Mouse (Mus musculus): ENCODE results near the gene Ndufb7. TPM values are rescaled to one million over a fixed set of nuclear protein-coding genes. Genes with fewer than 3 reads are reported as not detected.
"Not testable (repeated sequence)": the region's sequence is repeated elsewhere in the genome, so short reads cannot be mapped to it uniquely, and the experiment has no call there.

Ndufb7 gene
- polyA plus RNA-seq, 1 experiment from 2014 or later, result 253 TPM

- H3K9ac ChIP-seq, result no peak overlapping the region
- peaks cover 44% of the 10 kb centered on the region for H3K36me3 ChIP-seq
- H3K9me3 ChIP-seq, result no peaks in the 10 kb centered on the region
- H3K4me1 ChIP-seq, result peaks cover 19% of the 10 kb centered on the region
- no peak overlapping the region; the same call in 1 of the 2 replicates for H3K27ac ChIP-seq
- H3K4me3 ChIP-seq, result no peak overlapping the region
- no peak overlapping the region for H3K4me2 ChIP-seq
- 70% methylated on average over 4 of the region's 4 CpGs for WGBS
- no peaks in the 10 kb centered on the region for H3K27me3 ChIP-seq
- ATAC-seq (ENCODE audit: insufficient number of reproducible peaks, low FRiP score, low TSS enrichment, low read depth), result no peak
These were observed 2.7 kb downstream of the Ndufb7 start for GRCm38 (mm10) chr8:83569165-83569564.

DNA sequence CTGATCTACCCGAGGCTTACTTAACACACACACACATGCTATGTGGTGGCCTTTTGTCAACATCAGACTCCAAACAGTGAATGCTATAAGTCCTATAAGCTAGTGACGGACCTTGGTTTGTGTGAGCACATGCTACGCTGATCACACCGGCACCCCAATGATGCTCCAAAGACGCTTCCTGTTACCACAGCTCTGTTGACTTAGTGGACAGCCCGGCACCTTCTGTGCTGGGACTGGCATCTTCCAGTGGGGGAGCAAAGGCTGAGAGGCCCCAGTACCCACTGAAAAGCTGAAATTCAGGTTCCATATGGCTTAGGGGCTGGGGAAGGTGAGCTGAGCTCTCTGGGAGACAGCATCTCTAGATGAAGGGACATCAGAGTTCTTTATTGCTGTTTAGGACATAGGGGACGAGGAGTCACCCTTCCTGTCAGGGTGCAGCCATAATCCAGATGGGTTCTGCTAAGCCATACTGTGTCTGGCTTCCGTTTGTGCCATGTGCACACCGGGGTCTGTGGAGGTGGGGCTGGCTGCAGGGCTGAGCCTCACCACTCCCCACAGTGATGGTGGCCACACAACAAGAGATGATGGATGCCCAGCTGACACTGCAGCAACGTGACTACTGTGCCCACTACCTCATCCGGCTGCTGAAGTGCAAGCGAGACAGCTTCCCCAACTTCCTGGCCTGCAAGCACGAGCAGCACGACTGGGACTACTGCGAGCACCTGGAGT lies 4.0 kb downstream of the Ndufb7 start:
- H3K4me1 ChIP-seq, result peaks cover 30% of the 10 kb centered on the region
- WGBS, result 84% methylated on average over 15 of the region's 15 CpGs
- no peak overlapping the region for H3K27ac ChIP-seq
- no peaks in the 10 kb centered on the region for H3K9me3 ChIP-seq
- peaks cover 49% of the 10 kb centered on the region for H3K36me3 ChIP-seq
- no peak overlapping the region for H3K4me3 ChIP-seq
- H3K4me2 ChIP-seq, result no peak overlapping the region
- no peak for ATAC-seq (ENCODE audit: insufficient number of reproducible peaks, low FRiP score, low TSS enrichment, low read depth)
- H3K9ac ChIP-seq, result no peak overlapping the region
- no peaks in the 10 kb centered on the region for H3K27me3 ChIP-seq

- H3K4me1 ChIP-seq, result peaks cover 36% of the 10 kb centered on the region
- H3K27ac ChIP-seq; H3K9me3 ChIP-seq; H3K4me2 ChIP-seq; H3K27me3 ChIP-seq; H3K9ac ChIP-seq; ATAC-seq (ENCODE audit: insufficient number of reproducible peaks, low FRiP score, low TSS enrichment, low read depth); H3K4me3 ChIP-seq: not testable (repeated sequence)
- peaks cover 49% of the 10 kb centered on the region for H3K36me3 ChIP-seq
- 88% methylated on average over 7 of the region's 7 CpGs for WGBS
These were observed 4.5 kb downstream of the Ndufb7 start for GRCm38 (mm10) chr8:83571001-83571340.

DNA sequence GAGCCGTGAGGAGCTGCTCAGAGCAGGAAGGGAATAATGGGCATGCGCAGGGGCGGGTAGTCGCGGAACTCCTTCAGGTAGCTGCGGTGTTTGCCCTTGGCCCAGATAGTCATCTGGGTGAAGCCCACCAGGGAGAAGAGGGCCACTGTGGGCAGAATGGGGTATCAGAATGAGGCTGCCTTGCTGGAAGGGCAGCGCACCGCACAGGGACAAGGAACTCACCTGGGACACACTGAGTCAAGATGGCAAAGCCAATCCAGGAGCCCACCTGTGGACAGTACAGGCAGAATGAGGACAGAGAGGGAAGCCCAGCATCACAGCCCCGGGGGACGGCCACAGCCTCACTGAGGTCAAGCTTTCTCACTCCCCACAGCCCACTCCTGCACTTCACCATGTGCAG lies 5.3 kb downstream of the Ndufb7 start:
- H3K36me3 ChIP-seq, result peaks cover 49% of the 10 kb centered on the region

GRCm38 (mm10) chr8:83572246-83572812 lies 5.9 kb downstream of the Ndufb7 start:
- 87% methylated on average over 5 of the region's 5 CpGs for WGBS
- no peak for ATAC-seq (ENCODE audit: insufficient number of reproducible peaks, low FRiP score, low TSS enrichment, low read depth)
- H3K36me3 ChIP-seq, result peaks cover 49% of the 10 kb centered on the region
- no peaks in the 10 kb centered on the region for H3K9me3 ChIP-seq
- H3K27ac ChIP-seq, result no peak overlapping the region
- no peak overlapping the region for H3K4me2 ChIP-seq
- H3K27me3 ChIP-seq, result no peaks in the 10 kb centered on the region
- peaks cover 46% of the 10 kb centered on the region for H3K4me1 ChIP-seq
- no peak overlapping the region for H3K9ac ChIP-seq
- no peak overlapping the region for H3K4me3 ChIP-seq

More for the DNA sequence above, 5.3 kb downstream of the Ndufb7 start:
- H3K4me1 ChIP-seq, result peaks cover 43% of the 10 kb centered on the region
- no peaks in the 10 kb centered on the region for H3K9me3 ChIP-seq
- no peak for ATAC-seq (ENCODE audit: insufficient number of reproducible peaks, low FRiP score, low TSS enrichment, low read depth)
- no peak overlapping the region for H3K4me3 ChIP-seq
- 93% methylated on average over 10 of the region's 10 CpGs for WGBS
- H3K4me2 ChIP-seq, result no peak overlapping the region
- H3K27me3 ChIP-seq, result no peaks in the 10 kb centered on the region
- no peak overlapping the region for H3K9ac ChIP-seq
- H3K27ac ChIP-seq, result no peak overlapping the region

DNA sequence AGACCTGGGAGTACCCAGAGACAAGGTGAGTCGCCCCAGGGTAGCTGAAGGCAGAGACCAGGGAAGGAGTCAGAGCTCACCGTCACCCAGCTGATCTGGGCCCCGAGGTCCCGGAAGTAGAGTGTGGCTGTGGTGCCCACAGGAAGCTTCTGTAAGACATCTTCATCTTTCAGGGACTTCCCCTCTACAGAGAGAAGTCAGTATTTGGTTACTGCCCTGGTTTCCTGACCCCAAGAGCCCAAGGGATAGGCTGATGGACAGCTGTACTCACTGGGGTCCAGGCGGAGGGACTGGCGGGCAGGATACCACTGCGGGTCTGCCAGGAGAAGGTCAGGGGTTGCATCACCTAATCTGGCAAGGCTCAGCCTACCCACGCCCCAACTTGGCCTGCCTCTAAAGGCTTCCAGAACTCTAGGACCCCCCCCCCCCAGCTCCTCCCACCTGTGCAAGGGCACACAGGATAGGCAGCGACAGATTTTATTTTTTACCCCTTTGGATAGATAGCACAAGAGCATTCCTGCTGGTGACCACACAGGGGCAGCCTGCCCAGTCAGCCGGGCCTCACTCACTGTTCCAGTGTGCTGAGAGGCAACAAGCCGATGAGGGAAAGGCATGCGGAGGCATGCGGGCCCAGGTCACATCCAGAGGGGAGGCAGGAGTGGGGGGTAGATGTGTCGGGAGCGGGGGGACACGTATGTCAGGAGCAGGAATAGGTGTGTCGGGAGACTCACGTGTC lies 6.8 kb downstream of the Ndufb7 start:
- Histone ChIP-seq H3K27ac (no peak overlapping the region), H3K9ac (no peak overlapping the region), H3K4me1 (peaks cover 43% of the 10 kb centered on the region), H3K27me3 (no peaks in the 10 kb centered on the region), H3K4me2 (no peak overlapping the region), H3K9me3 (no peaks in the 10 kb centered on the region), H3K36me3 (peaks cover 49% of the 10 kb centered on the region), H3K4me3 (no peak overlapping the region)
- ATAC-seq (ENCODE audit: insufficient number of reproducible peaks, low FRiP score, low TSS enrichment, low read depth), result no peak
- WGBS, result 76% methylated on average over 18 of the region's 18 CpGs

DNA sequence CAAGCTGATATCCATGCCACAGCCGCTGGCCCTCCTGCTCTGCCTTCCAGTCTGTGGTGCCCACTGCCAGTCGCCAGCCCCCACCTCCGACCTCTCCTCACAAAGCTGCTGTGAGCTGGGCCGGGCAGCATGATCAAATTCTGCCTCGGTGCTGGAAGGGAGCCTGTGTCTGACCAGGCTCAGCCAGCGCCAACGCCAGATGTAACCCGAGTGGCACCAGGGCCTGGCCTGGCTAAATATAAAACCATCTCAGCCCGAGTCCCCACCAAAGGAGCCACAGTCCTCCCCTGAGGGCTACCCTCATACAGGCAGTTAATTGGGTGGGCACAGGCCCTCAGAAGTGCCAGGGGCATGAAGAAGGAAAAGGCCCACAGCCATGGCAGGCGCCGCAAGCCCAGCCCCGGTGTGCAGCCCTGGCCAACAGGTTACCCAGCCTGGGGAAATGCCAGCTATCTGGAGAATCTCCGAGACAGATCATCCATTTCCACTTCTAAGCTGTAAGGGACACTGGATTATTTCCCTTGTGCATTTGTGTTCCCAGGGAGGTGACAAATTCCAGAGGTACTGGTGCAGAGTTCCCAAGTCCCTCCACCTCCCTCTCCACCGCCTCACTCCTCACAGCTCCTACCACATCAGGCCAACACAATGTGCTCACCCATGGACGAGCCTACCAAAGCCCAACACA lies 8.3 kb downstream of the Ndufb7 start:
- H3K4me2 ChIP-seq, result no peak overlapping the region
- no peak overlapping the region for H3K9ac ChIP-seq
- H3K27ac ChIP-seq, result peak overlapping the region; percentile 69
- H3K4me1 ChIP-seq, result peaks cover 57% of the 10 kb centered on the region
- no peak overlapping the region for H3K4me3 ChIP-seq
- no peak for ATAC-seq (ENCODE audit: insufficient number of reproducible peaks, low FRiP score, low TSS enrichment, low read depth)
- H3K36me3 ChIP-seq, result peaks cover 46% of the 10 kb centered on the region
- 69% methylated on average over 15 of the region's 15 CpGs for WGBS
- H3K27me3 ChIP-seq, result no peaks in the 10 kb centered on the region
- H3K9me3 ChIP-seq, result no peaks in the 10 kb centered on the region

- Histone ChIP-seq H3K27ac (peak overlapping the region; percentile 69), H3K36me3 (peaks cover 36% of the 10 kb centered on the region), H3K4me1 (peaks cover 61% of the 10 kb centered on the region), H3K9ac (0 out of 2 replicates have a peak overlapping the region, but pooled peaks have one; percentile 23), H3K4me3 (no peak overlapping the region), H3K4me2 (no peak overlapping the region), H3K27me3 (no peaks in the 10 kb centered on the region), H3K9me3 (no peaks in the 10 kb centered on the region)
- WGBS, result 58% methylated on average over 17 of the region's 17 CpGs
- peak; percentile 51; the same call in 1 of the 2 replicates for ATAC-seq (ENCODE audit: insufficient number of reproducible peaks, low FRiP score, low TSS enrichment, low read depth)
These were observed 9.4 kb downstream of the Ndufb7 start for GRCm38 (mm10) chr8:83575561-83576515.

- Histone ChIP-seq H3K36me3 (peaks cover 31% of the 10 kb centered on the region), H3K4me1 (peaks cover 66% of the 10 kb centered on the region), H3K4me2 (no peak overlapping the region), H3K9me3 (no peaks in the 10 kb centered on the region), H3K27ac (peak overlapping the region; percentile 69), H3K9ac (no peak overlapping the region), H3K4me3 (no peak overlapping the region), H3K27me3 (no peaks in the 10 kb centered on the region)
- WGBS, result 43% methylated on average over 2 of the region's 4 CpGs
- no peak for ATAC-seq (ENCODE audit: insufficient number of reproducible peaks, low FRiP score, low TSS enrichment, low read depth)
These were observed 10.0 kb downstream of the Ndufb7 start for GRCm38 (mm10) chr8:83576516-83576895.

GRCm38 (mm10) chr8:83576921-83577320 lies 10.4 kb downstream of the Ndufb7 start:
- Histone ChIP-seq H3K9me3 (no peaks in the 10 kb centered on the region), H3K27ac (peak overlapping the region; percentile 50; the same call in 1 of the 2 replicates), H3K27me3 (no peaks in the 10 kb centered on the region), H3K4me2 (no peak overlapping the region), H3K9ac (peak overlapping the region; percentile 7; the same call in 1 of the 2 replicates), H3K4me1 (peaks cover 67% of the 10 kb centered on the region), H3K36me3 (peaks cover 27% of the 10 kb centered on the region), H3K4me3 (no peak overlapping the region)
- 52% methylated on average over 4 of the region's 4 CpGs for WGBS
- no peak for ATAC-seq (ENCODE audit: insufficient number of reproducible peaks, low FRiP score, low TSS enrichment, low read depth)

GRCm38 (mm10) chr8:83577384-83577791 lies 10.9 kb downstream of the Ndufb7 start:
- H3K4me3 ChIP-seq, result no peak overlapping the region
- H3K36me3 ChIP-seq, result peaks cover 22% of the 10 kb centered on the region
- no peak for ATAC-seq (ENCODE audit: insufficient number of reproducible peaks, low FRiP score, low TSS enrichment, low read depth)
- H3K9ac ChIP-seq, result peak overlapping the region; percentile 7; the same call in 1 of the 2 replicates
- no peaks in the 10 kb centered on the region for H3K9me3 ChIP-seq
- no peaks in the 10 kb centered on the region for H3K27me3 ChIP-seq
- WGBS, result 65% methylated on average over 9 of the region's 9 CpGs
- H3K27ac ChIP-seq, result peak overlapping the region; percentile 50; the same call in 1 of the 2 replicates
- no peak overlapping the region for H3K4me2 ChIP-seq
- H3K4me1 ChIP-seq, result peaks cover 67% of the 10 kb centered on the region
